Mouse (Mus musculus): ENCODE results near the gene Ugt1a9. TPM values are rescaled to one million over a fixed set of nuclear protein-coding genes. Genes with fewer than 3 reads are reported as not detected.

Gene Ugt1a9
- polyA plus RNA-seq, 1 experiment from 2014 or later = not detected

- Histone ChIP-seq H3K36me3 (no peaks in the 10 kb centered on the region), H3K4me3 (no peak within 1 kb of the TSS), H3K27me3 (ENCODE audit: insufficient read depth, poor library complexity, severe bottlenecking) (no peaks in the 10 kb centered on the region), H3K4me1 (no peaks in the 10 kb centered on the region), H3K9me3 (peaks cover 52% of the 10 kb centered on the region), H3K27ac (no peak within 1 kb of the TSS)
- WGBS = 63% methylated on average over 8 of the region's 8 CpGs
- DNase-seq (ENCODE audit: low spot score) = peak; percentile 85
Observed at GRCm38 (mm10) chr1:88211812-88212211, 141.2 kb downstream of the Ugt1a9 start, which contains the start of gene Ugt1a1. TSS of gene Ugt1a1 (plus strand) at chr1:88211959.

- no peaks in the 10 kb centered on the region for H3K36me3 ChIP-seq
- no peak overlapping the region for H3K27ac ChIP-seq
- no peak overlapping the region for H3K4me3 ChIP-seq
- peaks cover 59% of the 10 kb centered on the region for H3K9me3 ChIP-seq
- no peaks in the 10 kb centered on the region for H3K4me1 ChIP-seq
- H3K27me3 ChIP-seq (ENCODE audit: insufficient read depth, poor library complexity, severe bottlenecking) = no peaks in the 10 kb centered on the region
- peak; percentile 87 for DNase-seq (ENCODE audit: low spot score)
- WGBS = 57% methylated on average over 8 of the region's 8 CpGs
Observed at GRCm38 (mm10) chr1:88212341-88213045, 141.9 kb downstream of the Ugt1a9 start.

GRCm38 (mm10) chr1:88213061-88213460 lies 142.5 kb downstream of the Ugt1a9 start:
- Histone ChIP-seq H3K9me3 (peaks cover 61% of the 10 kb centered on the region), H3K27me3 (ENCODE audit: insufficient read depth, poor library complexity, severe bottlenecking) (no peaks in the 10 kb centered on the region), H3K36me3 (no peaks in the 10 kb centered on the region), H3K4me3 (no peak overlapping the region), H3K4me1 (no peaks in the 10 kb centered on the region), H3K27ac (no peak overlapping the region)
- no peak for DNase-seq (ENCODE audit: low spot score)
- WGBS = 71% methylated on average over 1 of the region's 1 CpGs

- WGBS = 76% methylated on average over 2 of the region's 2 CpGs
Observed at GRCm38 (mm10) chr1:88213766-88214461, 143.3 kb downstream of the Ugt1a9 start.

GRCm38 (mm10) chr1:88214462-88214952 lies 143.9 kb downstream of the Ugt1a9 start:
- Histone ChIP-seq H3K4me3 (no peak overlapping the region), H3K9me3 (peaks cover 61% of the 10 kb centered on the region), H3K27ac (no peak overlapping the region), H3K27me3 (ENCODE audit: insufficient read depth, poor library complexity, severe bottlenecking) (no peaks in the 10 kb centered on the region), H3K4me1 (no peaks in the 10 kb centered on the region), H3K36me3 (no peaks in the 10 kb centered on the region)
- DNase-seq (ENCODE audit: low spot score) = peak; percentile 79
- 72% methylated on average over 2 of the region's 2 CpGs for WGBS

More at GRCm38 (mm10) chr1:88213766-88214461, 143.3 kb downstream of the Ugt1a9 start:
- H3K36me3 ChIP-seq = no peaks in the 10 kb centered on the region
- no peak overlapping the region for H3K27ac ChIP-seq
- no peaks in the 10 kb centered on the region for H3K4me1 ChIP-seq
- H3K9me3 ChIP-seq = peaks cover 61% of the 10 kb centered on the region
- DNase-seq (ENCODE audit: low spot score) = peak; percentile 86
- no peak overlapping the region for H3K4me3 ChIP-seq
- no peaks in the 10 kb centered on the region for H3K27me3 ChIP-seq (ENCODE audit: insufficient read depth, poor library complexity, severe bottlenecking)

- H3K36me3 ChIP-seq = no peaks in the 10 kb centered on the region
- 65% methylated on average over 10 of the region's 10 CpGs for WGBS
- no peak overlapping the region for H3K4me3 ChIP-seq
- no peak overlapping the region for H3K27ac ChIP-seq
- H3K4me1 ChIP-seq = no peaks in the 10 kb centered on the region
- H3K9me3 ChIP-seq = peaks cover 61% of the 10 kb centered on the region
- DNase-seq (ENCODE audit: low spot score) = peak; percentile 91
- H3K27me3 ChIP-seq (ENCODE audit: insufficient read depth, poor library complexity, severe bottlenecking) = no peaks in the 10 kb centered on the region
Observed at GRCm38 (mm10) chr1:88215466-88216380, 145.1 kb downstream of the Ugt1a9 start.

- Histone ChIP-seq H3K4me1 (no peaks in the 10 kb centered on the region), H3K27me3 (ENCODE audit: insufficient read depth, poor library complexity, severe bottlenecking) (no peaks in the 10 kb centered on the region), H3K27ac (no peak overlapping the region), H3K9me3 (peaks cover 58% of the 10 kb centered on the region), H3K4me3 (no peak overlapping the region), H3K36me3 (no peaks in the 10 kb centered on the region)
- peak; percentile 80 for DNase-seq (ENCODE audit: low spot score)
- 59% methylated on average over 2 of the region's 2 CpGs for WGBS
Observed at GRCm38 (mm10) chr1:88216551-88216950, 146.0 kb downstream of the Ugt1a9 start.

- Histone ChIP-seq H3K27ac (no peak overlapping the region), H3K4me3 (no peak overlapping the region), H3K36me3 (no peaks in the 10 kb centered on the region), H3K27me3 (ENCODE audit: insufficient read depth, poor library complexity, severe bottlenecking) (no peaks in the 10 kb centered on the region), H3K4me1 (no peaks in the 10 kb centered on the region), H3K9me3 (peaks cover 52% of the 10 kb centered on the region)
- DNase-seq (ENCODE audit: low spot score) = no peak
- 57% methylated on average over 2 of the region's 2 CpGs for WGBS
Observed at GRCm38 (mm10) chr1:88217144-88217543, 146.5 kb downstream of the Ugt1a9 start.

GRCm38 (mm10) chr1:88217576-88217975 lies 147.0 kb downstream of the Ugt1a9 start:
- Histone ChIP-seq H3K27ac (no peak overlapping the region), H3K4me3 (no peak overlapping the region), H3K27me3 (ENCODE audit: insufficient read depth, poor library complexity, severe bottlenecking) (no peaks in the 10 kb centered on the region), H3K36me3 (no peaks in the 10 kb centered on the region), H3K4me1 (no peaks in the 10 kb centered on the region), H3K9me3 (peaks cover 48% of the 10 kb centered on the region)
- WGBS = 36% methylated on average over 3 of the region's 3 CpGs
- DNase-seq (ENCODE audit: low spot score) = no peak

- H3K4me1 ChIP-seq = no peaks in the 10 kb centered on the region
- H3K9me3 ChIP-seq = peaks cover 43% of the 10 kb centered on the region
- H3K27ac ChIP-seq = no peak overlapping the region
- WGBS = 70% methylated on average over 9 of the region's 9 CpGs
- no peak overlapping the region for H3K4me3 ChIP-seq
- peak; percentile 91 for DNase-seq (ENCODE audit: low spot score)
- no peaks in the 10 kb centered on the region for H3K36me3 ChIP-seq
- no peaks in the 10 kb centered on the region for H3K27me3 ChIP-seq (ENCODE audit: insufficient read depth, poor library complexity, severe bottlenecking)
Observed at GRCm38 (mm10) chr1:88218051-88218450, 147.5 kb downstream of the Ugt1a9 start.

GRCm38 (mm10) chr1:88218591-88218990 lies 148.0 kb downstream of the Ugt1a9 start:
- Histone ChIP-seq H3K27me3 (ENCODE audit: insufficient read depth, poor library complexity, severe bottlenecking) (no peaks in the 10 kb centered on the region), H3K9me3 (peaks cover 38% of the 10 kb centered on the region), H3K27ac (no peak overlapping the region), H3K4me3 (no peak overlapping the region), H3K36me3 (no peaks in the 10 kb centered on the region), H3K4me1 (no peaks in the 10 kb centered on the region)
- DNase-seq (ENCODE audit: low spot score) = peak; percentile 84
- WGBS = 47% methylated on average over 4 of the region's 4 CpGs

- Histone ChIP-seq H3K4me1 (no peaks in the 10 kb centered on the region), H3K36me3 (no peaks in the 10 kb centered on the region), H3K9me3 (peaks cover 33% of the 10 kb centered on the region), H3K27me3 (ENCODE audit: insufficient read depth, poor library complexity, severe bottlenecking) (no peaks in the 10 kb centered on the region), H3K4me3 (no peak overlapping the region), H3K27ac (no peak overlapping the region)
- WGBS = 10% methylated on average over 1 of the region's 1 CpGs
- no peak for DNase-seq (ENCODE audit: low spot score)
Observed at GRCm38 (mm10) chr1:88219054-88219453, 148.5 kb downstream of the Ugt1a9 start.
